Mouse (Mus musculus) hindbrain, embryonic 16.5 days (tissue): Measurements from ENCODE around the gene Asxl1. TPM values are rescaled to one million over a fixed set of nuclear protein-coding genes. Genes with fewer than 3 reads are reported as not detected.

Source experiments
- ATAC-seq: fragments of 200-750 bp; cut with Nextera tagmentation; 2 replicates; pipeline ENCODE4 v1.8.0; 2017; ENCODE audit warnings: moderate TSS enrichment, moderate library complexity
- H3K27ac ChIP-seq: fragments of 300-500 bp; sonication (generic); 2 replicates; pipeline ENCODE4 v1.5.1; 2014; ENCODE audit warnings: low read depth, mild to moderate bottlenecking, control low read depth, low read length, moderate library complexity
- H3K27me3 ChIP-seq: fragments of 300-500 bp; sonication (generic); replicated peaks from 2 replicates; pipeline ENCODE4 v1.6.1; 2014; ENCODE audit warnings: low read length; ENCODE audit not compliant: control insufficient read depth, insufficient read depth
- H3K36me3 ChIP-seq: fragments of 300-500 bp; sonication (generic); 2 replicates; pipeline ENCODE4 v1.6.1; 2014; ENCODE audit warnings: mild to moderate bottlenecking, low read length, moderate library complexity, mixed read lengths; ENCODE audit not compliant: control insufficient read depth, insufficient read depth
- H3K4me1 ChIP-seq: fragments of 300-500 bp; sonication (generic); 2 replicates; pipeline ENCODE4 v1.6.1; 2014; ENCODE audit warnings: low read depth, low read length; ENCODE audit not compliant: control insufficient read depth, insufficient read depth
- H3K4me2 ChIP-seq: fragments of 300-500 bp; sonication (generic); 2 replicates; pipeline ENCODE4 v1.6.1; 2014; ENCODE audit warnings: mild to moderate bottlenecking, low read length, control low read depth, moderate library complexity
- H3K4me3 ChIP-seq: fragments of 300-500 bp; sonication (generic); 2 replicates; pipeline ENCODE4 v1.5.1; 2014; ENCODE audit warnings: mild to moderate bottlenecking, low read length, control low read depth, moderate library complexity
- H3K9ac ChIP-seq: fragments of 300-500 bp; sonication (generic); 2 replicates; pipeline ENCODE4 v1.6.1; 2014; ENCODE audit warnings: low read depth, mild to moderate bottlenecking, control low read depth, low read length, moderate library complexity
- H3K9me3 ChIP-seq: fragments of 300-500 bp; sonication (generic); 2 replicates; pipeline ENCODE4 v1.6.1; 2014; ENCODE audit warnings: mild to moderate bottlenecking, low read length, moderate library complexity; ENCODE audit not compliant: control insufficient read depth
- WGBS: fragments of 180-500 bp; shearing (Covaris S2); extraction: QIAGEN DNeasy Blood & Tissue Kit; methylation state at CpG from one replicate; pipeline ENCODE4 v1.1.7; 2014; 5-methylcytosine and 5-hydroxymethylcytosine counted together
- polyA plus RNA-seq: library from polyadenylated mRNA; unstranded; fragments of >200 nt; fragmentation: Nextera tagmentation; extraction: Ambion mirVana; gene quantifications from 2 replicates; pipeline ENCODE4 v1.2.1, GENCODE M21; 2015

Gene Asxl1
- polyA plus RNA-seq, 1 experiment from 2014 or later: 7.8 TPM

- 91% methylated on average over 9 of the region's 9 CpGs for WGBS
- Histone ChIP-seq H3K4me2 (no peak overlapping the region), H3K27ac (no peak overlapping the region), H3K36me3 (peaks cover 14% of the 10 kb centered on the region), H3K9me3 (no peaks in the 10 kb centered on the region), H3K27me3 (no peaks in the 10 kb centered on the region), H3K4me3 (no peak overlapping the region), H3K9ac (no peak overlapping the region), H3K4me1 (no peaks in the 10 kb centered on the region)
- ATAC-seq: no peak
Measured at GRCm38 (mm10) chr2:153312884-153313283, 32.7 kb upstream of the Asxl1 start.

- Histone ChIP-seq H3K36me3 (peaks cover 35% of the 10 kb centered on the region), H3K4me1 (no peaks in the 10 kb centered on the region), H3K27me3 (no peaks in the 10 kb centered on the region), H3K27ac (no peak overlapping the region), H3K4me3 (no peak overlapping the region), H3K9ac (no peak overlapping the region), H3K4me2 (no peak overlapping the region), H3K9me3 (no peaks in the 10 kb centered on the region)
- no peak for ATAC-seq
- WGBS: 87% methylated on average over 4 of the region's 4 CpGs
Measured at GRCm38 (mm10) chr2:153318408-153318807, 27.2 kb upstream of the Asxl1 start.

GRCm38 (mm10) chr2:153319036-153319643 is 26.5 kb upstream of the Asxl1 start:
- Histone ChIP-seq H3K4me2 (no peak overlapping the region), H3K27me3 (no peaks in the 10 kb centered on the region), H3K9ac (no peak overlapping the region), H3K27ac (no peak overlapping the region), H3K4me1 (no peaks in the 10 kb centered on the region), H3K36me3 (peaks cover 39% of the 10 kb centered on the region), H3K9me3 (no peaks in the 10 kb centered on the region), H3K4me3 (no peak overlapping the region)
- 82% methylated on average over 8 of the region's 8 CpGs for WGBS
- no peak for ATAC-seq

- H3K4me1 ChIP-seq: no peaks in the 10 kb centered on the region
- ATAC-seq: no peak
Measured at GRCm38 (mm10) chr2:153325706-153326376, 19.8 kb upstream of the Asxl1 start.

GRCm38 (mm10) chr2:153332271-153332670 is 13.4 kb upstream of the Asxl1 start:
- Histone ChIP-seq H3K36me3 (peaks cover 29% of the 10 kb centered on the region), H3K9me3 (no peaks in the 10 kb centered on the region), H3K9ac (no peak overlapping the region), H3K4me1 (no peaks in the 10 kb centered on the region), H3K27me3 (no peaks in the 10 kb centered on the region), H3K4me3 (no peak overlapping the region), H3K27ac (no peak overlapping the region), H3K4me2 (no peak overlapping the region)
- WGBS: 93% methylated on average over 5 of the region's 5 CpGs
- ATAC-seq: no peak

More at GRCm38 (mm10) chr2:153325706-153326376, 19.8 kb upstream of the Asxl1 start:
- Histone ChIP-seq H3K27me3 (no peaks in the 10 kb centered on the region), H3K36me3 (peaks cover 47% of the 10 kb centered on the region), H3K4me3 (no peak overlapping the region), H3K9ac (no peak overlapping the region), H3K9me3 (no peaks in the 10 kb centered on the region), H3K27ac (no peak overlapping the region), H3K4me2 (no peak overlapping the region)
- WGBS: 90% methylated on average over 9 of the region's 9 CpGs

GRCm38 (mm10) chr2:153332981-153333380 is 12.6 kb upstream of the Asxl1 start:
- Histone ChIP-seq H3K36me3 (peaks cover 29% of the 10 kb centered on the region), H3K9ac (no peak overlapping the region), H3K4me3 (no peak overlapping the region), H3K27ac (no peak overlapping the region), H3K27me3 (no peaks in the 10 kb centered on the region), H3K4me1 (no peaks in the 10 kb centered on the region), H3K9me3 (no peaks in the 10 kb centered on the region), H3K4me2 (no peak overlapping the region)
- WGBS: 91% methylated on average over 3 of the region's 3 CpGs
- ATAC-seq: no peak

GRCm38 (mm10) chr2:153333822-153334232 is 11.8 kb upstream of the Asxl1 start:
- no peak overlapping the region for H3K4me3 ChIP-seq
- no peak overlapping the region for H3K4me2 ChIP-seq
- H3K27ac ChIP-seq: no peak overlapping the region
- H3K9ac ChIP-seq: no peak overlapping the region
- H3K36me3 ChIP-seq: peaks cover 27% of the 10 kb centered on the region
- WGBS: 86% methylated on average over 6 of the region's 6 CpGs
- no peaks in the 10 kb centered on the region for H3K27me3 ChIP-seq
- no peaks in the 10 kb centered on the region for H3K9me3 ChIP-seq
- no peak for ATAC-seq
- no peaks in the 10 kb centered on the region for H3K4me1 ChIP-seq

- no peaks in the 10 kb centered on the region for H3K27me3 ChIP-seq
- no peak overlapping the region for H3K27ac ChIP-seq
- peaks cover 25% of the 10 kb centered on the region for H3K36me3 ChIP-seq
- H3K9ac ChIP-seq: no peak overlapping the region
- no peak overlapping the region for H3K4me2 ChIP-seq
- no peak overlapping the region for H3K4me3 ChIP-seq
- H3K4me1 ChIP-seq: no peaks in the 10 kb centered on the region
- no peaks in the 10 kb centered on the region for H3K9me3 ChIP-seq
- ATAC-seq: no peak
- 87% methylated on average over 3 of the region's 3 CpGs for WGBS
Measured at GRCm38 (mm10) chr2:153334281-153334680, 11.3 kb upstream of the Asxl1 start.

GRCm38 (mm10) chr2:153336117-153336516 is 9.5 kb upstream of the Asxl1 start:
- Histone ChIP-seq H3K36me3 (peaks cover 8% of the 10 kb centered on the region; the same call in 1 of the 2 replicates), H3K9me3 (no peaks in the 10 kb centered on the region), H3K4me2 (no peak overlapping the region), H3K27me3 (no peaks in the 10 kb centered on the region), H3K4me1 (no peaks in the 10 kb centered on the region), H3K27ac (no peak overlapping the region), H3K9ac (no peak overlapping the region), H3K4me3 (no peak overlapping the region)
- WGBS: 77% methylated on average over 2 of the region's 2 CpGs
- ATAC-seq: no peak
